Mouse (Mus musculus): ENCODE results near the gene Espl1. TPM values are rescaled to one million over a fixed set of nuclear protein-coding genes. Genes with fewer than 3 reads are reported as not detected.
A peak's percentile ranks its signal among the peaks of the same experiment; 100 is the strongest.
"Not testable (repeated sequence)": the region's sequence is repeated elsewhere in the genome, so short reads cannot be mapped to it uniquely, and the experiment has no call there.

Gene Espl1
- total and polyA plus RNA-seq, 2 experiments, result 0.09 to 0.11 TPM

DNA sequence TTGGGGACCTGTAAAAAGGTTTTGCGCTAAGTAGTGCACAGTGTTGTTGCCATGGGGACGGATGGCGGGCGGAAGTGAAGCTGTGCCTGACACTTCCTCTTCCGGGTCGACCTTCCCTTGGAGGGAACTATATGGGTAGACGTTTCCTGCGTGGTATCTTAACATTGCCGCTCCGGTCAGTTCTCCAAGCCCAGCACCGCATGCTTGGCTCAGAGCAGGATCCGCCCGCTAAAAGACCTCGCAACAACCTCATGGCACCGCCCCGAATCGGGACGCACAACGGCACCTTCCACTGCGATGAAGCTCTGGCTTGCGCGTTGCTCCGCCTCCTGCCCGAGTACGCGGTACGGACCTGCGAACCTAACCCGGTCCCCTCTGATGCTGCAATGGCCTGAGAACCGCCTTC is 35.5 kb downstream of the Espl1 start, which contains the start of gene Myg1:
Gene Myg1, plus strand, starts transcription at position 100 of the 406 bp plus-strand sequence.
- H3K79me2 ChIP-seq (ENCODE audit: control insufficient read depth, insufficient read depth, low read length), result no peaks in the 10 kb centered on the region
- H3K27me3 ChIP-seq (ENCODE audit: control insufficient read depth, insufficient read depth, low read length), result no peaks in the 10 kb centered on the region
- peaks cover 5% of the 10 kb centered on the region for H3K4me1 ChIP-seq (ENCODE audit: control insufficient read depth, insufficient read depth, low read length)
- H3K27ac ChIP-seq (replicated peaks; ENCODE audit: insufficient read depth, low read depth, low read length), result peak within 1 kb of the TSS; percentile 10; the same call in 1 of the 2 replicates
- WGBS, result under 1% methylated on average over 30 of the region's 30 CpGs
- no peak for TF ChIP-seq CTCF (IDR thresholded peaks at IDR 0.05; ENCODE audit: low read depth, low read length)
- no peak for TF ChIP-seq POLR2A (IDR thresholded peaks at IDR 0.05; ENCODE audit: extremely low read depth, insufficient read depth, low read length)
- H3K36me3 ChIP-seq (ENCODE audit: control insufficient read depth, insufficient read depth, low read length), result peaks cover 3% of the 10 kb centered on the region; the same call in 1 of the 2 replicates
- H3K4me3 ChIP-seq (ENCODE audit: insufficient read depth, low read depth, low read length), result peak within 1 kb of the TSS; percentile 62
- peak within 1 kb of the TSS; percentile 53 for H3K9ac ChIP-seq (ENCODE audit: low read depth, low read length)
- peak; percentile 76 for DNase-seq (ENCODE audit: extremely low read depth, low read depth, low spot score)

DNA sequence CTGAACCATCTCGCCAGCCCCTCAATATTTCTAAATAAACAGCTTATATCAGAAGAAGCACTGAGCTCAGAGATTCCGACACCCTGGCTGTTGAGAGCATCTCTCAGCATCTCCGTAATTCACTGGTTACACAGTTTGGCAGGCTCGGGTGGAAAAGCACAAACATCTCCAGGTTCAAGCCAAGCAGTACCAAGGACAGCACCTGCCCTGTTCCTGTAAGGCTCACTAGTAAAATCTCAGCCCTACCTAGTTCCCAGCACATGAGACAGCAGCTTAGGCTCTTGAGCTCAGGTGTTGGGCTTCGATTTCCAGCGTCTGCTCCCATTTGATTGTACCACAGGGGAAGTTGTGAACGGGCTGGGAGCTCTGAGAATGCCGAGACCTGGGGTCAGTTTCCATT is 39.2 kb downstream of the Espl1 start:
- WGBS, result 89% methylated on average over 8 of the region's 8 CpGs
- peaks cover 6% of the 10 kb centered on the region; the same call in 1 of the 2 replicates for H3K36me3 ChIP-seq (ENCODE audit: control insufficient read depth, insufficient read depth, low read length)
- no peak overlapping the region for H3K4me3 ChIP-seq (ENCODE audit: insufficient read depth, low read depth, low read length)
- H3K4me1 ChIP-seq (ENCODE audit: control insufficient read depth, insufficient read depth, low read length), result peaks cover 5% of the 10 kb centered on the region
- no peak overlapping the region for H3K9ac ChIP-seq (ENCODE audit: low read depth, low read length)
- H3K27ac ChIP-seq (replicated peaks; ENCODE audit: insufficient read depth, low read depth, low read length), result no peak overlapping the region
- TF ChIP-seq POLR2A (IDR thresholded peaks at IDR 0.05; ENCODE audit: extremely low read depth, insufficient read depth, low read length) (no peak), CTCF (IDR thresholded peaks at IDR 0.05; ENCODE audit: low read depth, low read length) (no peak)
- no peak for DNase-seq (ENCODE audit: extremely low read depth, low read depth, low spot score)
- H3K27me3 ChIP-seq (ENCODE audit: control insufficient read depth, insufficient read depth, low read length), result no peaks in the 10 kb centered on the region
- no peaks in the 10 kb centered on the region for H3K79me2 ChIP-seq (ENCODE audit: control insufficient read depth, insufficient read depth, low read length)

DNA sequence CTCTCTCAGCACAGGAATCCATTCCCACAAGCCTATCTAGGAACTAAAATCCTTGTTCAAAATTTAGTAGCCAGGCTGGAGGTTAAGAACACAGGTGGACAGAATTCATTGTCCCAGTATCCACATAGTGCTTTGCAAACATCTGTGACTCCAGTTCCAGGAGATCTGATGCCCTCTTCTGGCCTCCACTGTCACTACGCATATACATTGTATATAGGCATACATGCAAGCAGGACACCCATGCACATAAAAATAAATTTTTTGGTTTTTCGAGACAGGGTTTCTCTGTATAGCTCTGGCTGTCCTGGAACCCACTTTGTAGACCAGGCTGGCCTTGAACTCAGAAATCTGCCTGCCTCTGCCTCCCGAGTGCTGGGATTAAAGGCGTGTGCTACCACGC is 39.9 kb downstream of the Espl1 start:
- not testable (repeated sequence) for H3K36me3 ChIP-seq (ENCODE audit: control insufficient read depth, insufficient read depth, low read length); H3K4me1 ChIP-seq (ENCODE audit: control insufficient read depth, insufficient read depth, low read length); H3K27me3 ChIP-seq (ENCODE audit: control insufficient read depth, insufficient read depth, low read length); H3K9ac ChIP-seq (ENCODE audit: low read depth, low read length); H3K79me2 ChIP-seq (ENCODE audit: control insufficient read depth, insufficient read depth, low read length); DNase-seq (ENCODE audit: extremely low read depth, low read depth, low spot score); H3K27ac ChIP-seq (replicated peaks; ENCODE audit: insufficient read depth, low read depth, low read length); H3K4me3 ChIP-seq (ENCODE audit: insufficient read depth, low read depth, low read length)
- 94% methylated on average over 5 of the region's 5 CpGs for WGBS

DNA sequence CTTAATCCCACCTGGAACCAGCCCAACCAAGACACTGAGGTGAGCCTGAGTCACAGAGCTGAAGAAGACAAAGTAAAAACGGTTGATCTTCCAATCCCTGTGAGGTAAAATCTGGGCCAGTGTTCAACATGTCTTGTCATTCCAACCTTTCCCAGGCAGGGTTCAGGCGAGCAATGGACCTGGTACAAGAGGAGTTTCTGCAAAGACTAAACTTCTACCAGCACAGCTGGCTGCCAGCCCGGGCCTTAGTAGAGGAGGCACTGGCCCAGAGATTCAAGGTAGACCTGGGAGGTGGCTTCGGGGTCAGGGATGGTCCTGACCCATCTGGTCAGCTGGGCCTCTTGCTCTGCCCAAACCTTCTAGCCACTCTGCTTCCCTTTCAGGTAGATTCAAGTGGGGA is 40.9 kb downstream of the Espl1 start:
- Histone ChIP-seq H3K27ac (replicated peaks; ENCODE audit: insufficient read depth, low read depth, low read length) (no peak overlapping the region), H3K4me1 (ENCODE audit: control insufficient read depth, insufficient read depth, low read length) (peaks cover 4% of the 10 kb centered on the region), H3K4me3 (ENCODE audit: insufficient read depth, low read depth, low read length) (no peak overlapping the region), H3K27me3 (ENCODE audit: control insufficient read depth, insufficient read depth, low read length) (no peaks in the 10 kb centered on the region), H3K79me2 (ENCODE audit: control insufficient read depth, insufficient read depth, low read length) (no peaks in the 10 kb centered on the region), H3K9ac (ENCODE audit: low read depth, low read length) (no peak overlapping the region), H3K36me3 (ENCODE audit: control insufficient read depth, insufficient read depth, low read length) (peaks cover 6% of the 10 kb centered on the region; the same call in 1 of the 2 replicates)
- TF ChIP-seq POLR2A (IDR thresholded peaks at IDR 0.05; ENCODE audit: extremely low read depth, insufficient read depth, low read length) (no peak), CTCF (IDR thresholded peaks at IDR 0.05; ENCODE audit: low read depth, low read length) (no peak)
- DNase-seq (ENCODE audit: extremely low read depth, low read depth, low spot score), result no peak
- WGBS, result 77% methylated on average over 4 of the region's 4 CpGs

DNA sequence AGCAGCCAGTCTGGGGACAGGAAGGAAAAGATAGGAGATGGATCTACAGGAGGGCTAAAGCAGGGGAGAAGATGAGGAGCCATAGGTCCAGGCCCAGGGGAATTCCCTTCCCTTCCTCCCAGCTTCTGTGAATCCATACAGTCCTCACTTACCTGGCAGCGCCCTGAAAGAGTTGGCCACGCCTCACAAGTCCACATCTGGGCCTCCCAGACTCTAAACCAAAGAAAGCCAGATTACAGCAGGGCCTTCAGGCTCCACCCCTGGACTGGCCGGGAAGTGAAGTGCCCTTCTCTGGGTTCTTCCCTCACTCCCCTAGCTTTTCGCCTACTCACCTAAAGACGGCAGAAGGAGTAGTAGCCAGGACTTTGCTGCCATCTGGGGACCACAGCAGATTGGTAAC is 43.5 kb downstream of the Espl1 start:
- Histone ChIP-seq H3K79me2 (ENCODE audit: control insufficient read depth, insufficient read depth, low read length) (no peaks in the 10 kb centered on the region), H3K36me3 (ENCODE audit: control insufficient read depth, insufficient read depth, low read length) (peaks cover 5% of the 10 kb centered on the region; the same call in 1 of the 2 replicates), H3K27ac (replicated peaks; ENCODE audit: insufficient read depth, low read depth, low read length) (no peak overlapping the region), H3K9ac (ENCODE audit: low read depth, low read length) (no peak overlapping the region), H3K4me1 (ENCODE audit: control insufficient read depth, insufficient read depth, low read length) (no peaks in the 10 kb centered on the region), H3K4me3 (ENCODE audit: insufficient read depth, low read depth, low read length) (no peak overlapping the region), H3K27me3 (ENCODE audit: control insufficient read depth, insufficient read depth, low read length) (no peaks in the 10 kb centered on the region)
- 84% methylated on average over 5 of the region's 5 CpGs for WGBS
- no peak for TF ChIP-seq POLR2A (IDR thresholded peaks at IDR 0.05; ENCODE audit: extremely low read depth, insufficient read depth, low read length)
- TF ChIP-seq CTCF (IDR thresholded peaks at IDR 0.05; ENCODE audit: low read depth, low read length), result no peak
- DNase-seq (ENCODE audit: extremely low read depth, low read depth, low spot score), result no peak

DNA sequence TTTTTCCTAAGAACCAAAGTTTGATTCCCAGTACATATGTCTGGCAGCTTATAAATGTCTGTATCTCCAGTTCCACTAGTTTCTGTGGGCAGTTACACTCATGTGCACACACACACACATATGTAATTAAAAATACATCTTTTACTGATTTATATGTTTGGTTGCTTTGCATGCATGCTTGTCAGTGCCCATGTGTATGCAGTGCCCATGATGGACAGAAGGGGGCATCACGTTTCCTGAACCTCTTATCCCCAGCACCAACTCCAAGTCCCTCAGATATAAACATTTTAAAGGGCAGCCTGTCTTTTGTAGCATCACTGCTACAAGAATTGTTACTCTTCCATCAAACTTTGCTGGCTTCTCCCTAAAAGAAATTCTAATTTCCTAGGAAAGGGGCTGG is 45.5 kb downstream of the Espl1 start:
- 0 out of 2 replicates have a peak, but pooled peaks cover 3% of the 10 kb centered on the region for H3K36me3 ChIP-seq (ENCODE audit: control insufficient read depth, insufficient read depth, low read length)

More for the DNA sequence above, 45.5 kb downstream of the Espl1 start:
- DNase-seq (ENCODE audit: extremely low read depth, low read depth, low spot score), result peak; percentile 54
- no peak overlapping the region for H3K4me3 ChIP-seq (ENCODE audit: insufficient read depth, low read depth, low read length)
- H3K4me1 ChIP-seq (ENCODE audit: control insufficient read depth, insufficient read depth, low read length), result no peaks in the 10 kb centered on the region
- TF ChIP-seq POLR2A (IDR thresholded peaks at IDR 0.05; ENCODE audit: extremely low read depth, insufficient read depth, low read length) (no peak), CTCF (IDR thresholded peaks at IDR 0.05; ENCODE audit: low read depth, low read length) (peak; percentile 75)
- no peak overlapping the region for H3K9ac ChIP-seq (ENCODE audit: low read depth, low read length)
- H3K27ac ChIP-seq (replicated peaks; ENCODE audit: insufficient read depth, low read depth, low read length), result no peak overlapping the region
- WGBS, result 24% methylated on average over 1 of the region's 1 CpGs
- H3K27me3 ChIP-seq (ENCODE audit: control insufficient read depth, insufficient read depth, low read length), result no peaks in the 10 kb centered on the region
- H3K79me2 ChIP-seq (ENCODE audit: control insufficient read depth, insufficient read depth, low read length), result no peaks in the 10 kb centered on the region

All from liver, adult 2 months (tissue).